Mouse (Mus musculus): Measurements from ENCODE around the gene Rer1. TPM values are rescaled to one million over a fixed set of nuclear protein-coding genes. Genes with fewer than 3 reads are reported as not detected.

The Rer1 gene
- polyA plus RNA-seq, 1 experiment from 2014 or later = 152 TPM

- Histone ChIP-seq H3K4me2 (no peak overlapping the region), H3K4me3 (ENCODE audit: low read depth, low read length) (no peak overlapping the region), H3K9me3 (ENCODE audit: control insufficient read depth, low read length) (no peaks in the 10 kb centered on the region), H3K27ac (ENCODE audit: low read depth, low read length) (no peak overlapping the region), H3K36me3 (ENCODE audit: control insufficient read depth, insufficient read depth, low read length) (no peaks in the 10 kb centered on the region), H3K27me3 (ENCODE audit: control insufficient read depth, insufficient read depth, low read length) (no peaks in the 10 kb centered on the region), H3K9ac (ENCODE audit: low read length) (no peak overlapping the region), H3K4me1 (ENCODE audit: control insufficient read depth, insufficient read depth, low read length) (peaks cover 19% of the 10 kb centered on the region)
- ATAC-seq (ENCODE audit: low FRiP score) = no peak
- WGBS = 30% methylated on average over 7 of the region's 7 CpGs
- no peak for DNase-seq (ENCODE audit: low spot score, missing footprints)
These were observed 52.0 kb downstream of the Rer1 start for GRCm38 (mm10) chr4:155034202-155034601.

GRCm38 (mm10) chr4:155033115-155033514 is 53.1 kb downstream of the Rer1 start:
- Histone ChIP-seq H3K4me1 (ENCODE audit: control insufficient read depth, insufficient read depth, low read length) (peaks cover 19% of the 10 kb centered on the region), H3K9ac (ENCODE audit: low read length) (no peak overlapping the region), H3K27me3 (ENCODE audit: control insufficient read depth, insufficient read depth, low read length) (no peaks in the 10 kb centered on the region), H3K9me3 (ENCODE audit: control insufficient read depth, low read length) (no peaks in the 10 kb centered on the region), H3K4me2 (no peak overlapping the region), H3K4me3 (ENCODE audit: low read depth, low read length) (no peak overlapping the region), H3K27ac (ENCODE audit: low read depth, low read length) (no peak overlapping the region), H3K36me3 (ENCODE audit: control insufficient read depth, insufficient read depth, low read length) (no peaks in the 10 kb centered on the region)
- 28% methylated on average over 6 of the region's 6 CpGs for WGBS
- no peak for ATAC-seq (ENCODE audit: low FRiP score)
- no peak for DNase-seq (ENCODE audit: low spot score, missing footprints)

DNA sequence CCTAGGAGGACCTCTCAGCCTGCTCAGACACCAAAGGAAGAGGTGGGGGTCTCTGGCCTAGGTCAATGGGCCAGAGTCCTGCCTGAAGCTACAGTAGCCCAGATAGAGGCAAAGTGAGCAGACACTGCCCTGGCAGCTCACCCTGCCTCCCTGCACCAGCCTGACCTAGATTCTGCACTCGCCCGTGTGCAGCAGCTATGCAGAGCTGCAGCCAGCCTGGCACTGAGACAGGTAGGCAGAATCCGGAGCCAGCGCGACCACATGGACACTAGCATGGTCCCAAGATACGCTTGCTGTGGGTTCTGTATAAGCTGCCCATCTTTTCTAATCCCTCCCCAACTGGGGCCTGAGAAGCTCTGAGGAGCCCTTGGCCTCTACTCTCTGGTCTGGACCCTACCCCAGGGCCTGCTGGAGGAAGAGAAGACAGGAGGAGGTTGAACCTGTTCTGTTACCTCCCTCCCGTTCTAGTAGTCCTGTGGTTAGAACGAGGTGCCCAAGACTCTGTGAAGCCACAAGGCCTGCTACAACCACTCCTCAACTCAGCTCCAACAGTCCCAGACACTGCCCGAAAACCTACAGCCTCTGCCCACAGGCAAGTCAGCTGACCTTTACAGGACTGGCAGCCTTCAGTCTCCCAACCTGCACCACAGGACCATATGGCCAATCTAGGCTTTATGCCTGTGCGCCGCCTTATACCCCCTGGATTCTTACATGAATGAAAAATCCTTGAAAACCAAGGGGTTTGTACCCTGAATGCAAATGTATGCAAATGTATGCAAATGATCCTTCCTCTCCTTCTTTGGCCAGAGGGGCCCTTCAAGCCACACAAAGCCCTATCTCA is 61.8 kb downstream of the Rer1 start:
- ATAC-seq (ENCODE audit: low FRiP score) (0 out of 2 replicates have a peak, but pooled peaks have one; percentile 22), DNase-seq (ENCODE audit: low spot score, missing footprints) (no peak)
- 86% methylated on average over 11 of the region's 11 CpGs for WGBS

More for the DNA sequence above, 61.8 kb downstream of the Rer1 start:
- no peak overlapping the region for H3K27ac ChIP-seq (ENCODE audit: low read depth, low read length)
- H3K9me3 ChIP-seq (ENCODE audit: control insufficient read depth, low read length) = no peaks in the 10 kb centered on the region
- no peak overlapping the region for H3K4me2 ChIP-seq
- H3K4me1 ChIP-seq (ENCODE audit: control insufficient read depth, insufficient read depth, low read length) = peaks cover 7% of the 10 kb centered on the region
- H3K9ac ChIP-seq (ENCODE audit: low read length) = no peak overlapping the region
- no peaks in the 10 kb centered on the region for H3K36me3 ChIP-seq (ENCODE audit: control insufficient read depth, insufficient read depth, low read length)
- no peak overlapping the region for H3K4me3 ChIP-seq (ENCODE audit: low read depth, low read length)
- no peaks in the 10 kb centered on the region for H3K27me3 ChIP-seq (ENCODE audit: control insufficient read depth, insufficient read depth, low read length)

Other genes starting within 250 kb of the Rer1 start
- 0.25 and 0.31 TPM in 2 replicates for gene Ttc34, start 248.9 kb downstream of the Rer1 start, polyA plus RNA-seq (2014; fragmentation: Nextera tagmentation; extraction: Ambion mirVana)
- gene Mmel1, start 216.8 kb downstream of the Rer1 start, polyA plus RNA-seq (2014; fragmentation: Nextera tagmentation; extraction: Ambion mirVana) = 0.29 and 0.56 TPM in 2 replicates
- 39.6 and 41.8 TPM in 2 replicates for gene Fam213b, start 187.2 kb downstream of the Rer1 start, polyA plus RNA-seq (2014; fragmentation: Nextera tagmentation; extraction: Ambion mirVana)
- 0.93 and 1.2 TPM in 2 replicates for gene Tnfrsf14, start 157.8 kb downstream of the Rer1 start, polyA plus RNA-seq (2014; fragmentation: Nextera tagmentation; extraction: Ambion mirVana)
- gene Hes5, start 125.5 kb downstream of the Rer1 start, polyA plus RNA-seq (2014; fragmentation: Nextera tagmentation; extraction: Ambion mirVana) = 456 and 535 TPM in 2 replicates
- 37.0 and 40.4 TPM in 2 replicates for gene Pank4, start 122.3 kb downstream of the Rer1 start, polyA plus RNA-seq (2014; fragmentation: Nextera tagmentation; extraction: Ambion mirVana)
- gene Plch2, start 29.6 kb downstream of the Rer1 start, polyA plus RNA-seq (2014; fragmentation: Nextera tagmentation; extraction: Ambion mirVana) = 0.81 and 0.85 TPM in 2 replicates
- gene Pex10, start 19.4 kb downstream of the Rer1 start, polyA plus RNA-seq (2014; fragmentation: Nextera tagmentation; extraction: Ambion mirVana) = 8.2 and 9.7 TPM in 2 replicates
- 4.1 and 5.1 TPM in 2 replicates for gene Morn1, start 195 bp upstream of the Rer1 start, polyA plus RNA-seq (2014; fragmentation: Nextera tagmentation; extraction: Ambion mirVana)
- gene Ski, start 136.2 kb upstream of the Rer1 start, polyA plus RNA-seq (2014; fragmentation: Nextera tagmentation; extraction: Ambion mirVana) = 12.7 and 13.6 TPM in 2 replicates
- gene Faap20, start 163.4 kb upstream of the Rer1 start, polyA plus RNA-seq (2014; fragmentation: Nextera tagmentation; extraction: Ambion mirVana) = 101 and 110 TPM in 2 replicates

Data from midbrain, embryonic 11.5 days (tissue).